ENCODE assay signal across 21 mouse cellular contexts in the genomic region with DNA sequence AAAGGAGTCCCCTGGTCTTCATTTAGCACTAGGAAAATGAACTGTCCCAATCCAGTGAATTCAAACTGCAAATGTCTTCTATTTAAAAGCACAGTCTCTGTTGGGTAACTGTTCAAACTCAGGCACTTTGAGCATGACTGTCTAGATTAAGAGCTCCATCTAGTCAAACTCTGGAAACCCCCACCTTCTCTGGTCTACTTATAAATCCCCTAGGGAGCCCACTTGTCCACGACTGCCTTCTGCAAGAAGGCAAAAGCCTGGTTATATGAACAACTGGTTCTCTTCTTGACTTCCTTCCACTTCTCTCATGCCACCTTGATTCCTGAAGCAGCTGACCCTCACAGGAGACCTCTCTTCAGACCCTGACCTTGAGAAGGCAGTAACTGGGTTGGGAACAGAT.
"Had no signal": no experiment of that assay in that cellular context is flagged by ENCODE, and none has a peak within 500 bp of the region (broad histone marks: within the 10 kb centered on the region; RNA-seq: fewer than 3 reads in every experiment).

No protein-coding gene starts in this region.

- H3K27ac ChIP-seq: heart, adult 2 months; heart, embryonic 13.5 days; heart, embryonic 15.5 days; hindbrain, embryonic 13.5 days; hindbrain, embryonic 15.5 days; hindbrain, postnatal 0 days; kidney, postnatal 0 days; left cerebral cortex, adult 2 months; limb, embryonic 13.5 days; limb, embryonic 15.5 days; liver, embryonic 12.5 days; liver, embryonic 14.5 days had no signal

- H3K4me3 ChIP-seq: heart, adult 2 months; heart, embryonic 13.5 days; heart, embryonic 15.5 days; hindbrain, embryonic 13.5 days; hindbrain, embryonic 15.5 days; left cerebral cortex, adult 2 months; limb, embryonic 13.5 days; limb, embryonic 15.5 days; liver, embryonic 12.5 days had no signal

- H3K9me3 ChIP-seq: heart, embryonic 13.5 days; heart, embryonic 15.5 days; hindbrain, embryonic 13.5 days; hindbrain, embryonic 15.5 days; limb, embryonic 13.5 days; limb, embryonic 15.5 days; liver, embryonic 12.5 days had no signal

- H3K27me3 ChIP-seq: heart, embryonic 13.5 days; heart, embryonic 15.5 days; hindbrain, embryonic 13.5 days; hindbrain, embryonic 15.5 days; limb, embryonic 13.5 days; limb, embryonic 15.5 days; liver, embryonic 12.5 days had no signal

- H3K36me3 ChIP-seq: heart, embryonic 13.5 days; heart, embryonic 15.5 days; hindbrain, embryonic 13.5 days; hindbrain, embryonic 15.5 days; limb, embryonic 13.5 days; limb, embryonic 15.5 days; liver, embryonic 12.5 days had no signal

- DNase-seq: gastrocnemius, postnatal 14 days; gastrocnemius, postnatal 36 days; heart, adult 2 months; heart, postnatal 14 days; heart, postnatal 36 days; kidney, adult 11 months; kidney, adult 8-10 months; kidney, postnatal 14 days; kidney, postnatal 36 days had no signal

- H3K4me2 ChIP-seq: heart, embryonic 11.5 days; heart, embryonic 13.5 days; heart, embryonic 15.5 days; hindbrain, embryonic 13.5 days; hindbrain, embryonic 15.5 days; limb, embryonic 13.5 days; limb, embryonic 15.5 days; liver, embryonic 12.5 days had no signal

- H3K4me1 ChIP-seq: hindbrain, embryonic 13.5 days; hindbrain, embryonic 15.5 days; limb, embryonic 15.5 days had no signal

- H3K9ac ChIP-seq: heart, embryonic 13.5 days; heart, embryonic 15.5 days; hindbrain, embryonic 13.5 days; hindbrain, embryonic 15.5 days; limb, embryonic 13.5 days; limb, embryonic 15.5 days; liver, embryonic 12.5 days; liver, embryonic 14.5 days had no signal
